Mouse (Mus musculus) small intestine, adult 2 months (tissue): ENCODE data around the gene Klhdc4. TPM values are rescaled to one million over a fixed set of nuclear protein-coding genes. Genes with fewer than 3 reads are reported as not detected.
A peak's percentile ranks its signal among the peaks of the same experiment; 100 is the strongest.

Experiments used
- H3K27ac ChIP-seq: fragments of 200-500 bp; 2 replicates; pipeline ENCODE4 v1.5.1; 2012; ENCODE audit warnings: low read depth, low read length, control low read depth, inconsistent platforms; ENCODE audit not compliant: insufficient read depth
- H3K27me3 ChIP-seq: fragments of 200-500 bp; 2 replicates; pipeline ENCODE4 v1.6.1; 2012; ENCODE audit warnings: mild to moderate bottlenecking, moderate library complexity, low read length, inconsistent platforms; ENCODE audit not compliant: control insufficient read depth, insufficient read depth
- H3K36me3 ChIP-seq: fragments of 200-500 bp; 2 replicates; pipeline ENCODE4 v1.6.1; 2012; ENCODE audit warnings: mild to moderate bottlenecking, low read length, control low read depth, inconsistent platforms; ENCODE audit not compliant: control insufficient read depth, insufficient read depth
- H3K4me1 ChIP-seq: fragments of 200-500 bp; 2 replicates; pipeline ENCODE4 v1.6.1; 2012; ENCODE audit warnings: low read length, inconsistent platforms, mixed read lengths; ENCODE audit not compliant: control insufficient read depth, insufficient read depth, insufficient read length
- H3K4me3 ChIP-seq: fragments of 200-500 bp; 2 replicates; pipeline ENCODE4 v1.5.1; 2012; ENCODE audit warnings: low read depth, mild to moderate bottlenecking, control low read depth, inconsistent platforms, low read length, moderate library complexity
- CTCF ChIP-seq: fragments of 200-500 bp; IDR thresholded peaks from 2 replicates; pipeline ENCODE4 v1.5.1; 2012; ENCODE audit warnings: low read depth, mild to moderate bottlenecking, control low read depth, inconsistent platforms, low read length, moderate library complexity, mixed read lengths; ENCODE audit not compliant: insufficient replicate concordance, insufficient read length; ENCODE audit errors: extremely low read depth
- POLR2A ChIP-seq: fragments of 200-500 bp; IDR thresholded peaks from 2 replicates; pipeline ENCODE4 v1.6.1; 2012; ENCODE audit warnings: low read depth, mild to moderate bottlenecking, control low read depth, inconsistent platforms, low read length, moderate library complexity
- WGBS: fragments of 180-500 bp; shearing (Covaris S2); methylation state at CpG from one replicate; pipeline ENCODE4 v1.1.7; 2018; 5-methylcytosine and 5-hydroxymethylcytosine counted together
- polyA plus RNA-seq: library from polyadenylated mRNA; depleted of rRNA; stranded (reverse); fragments of >200 nt; gene quantifications from 2 replicates; pipeline ENCODE4 v1.2.3, GENCODE M21; 2012; rRNA removed

The Klhdc4 gene
- 7.1 and 10.8 TPM in 2 replicates for polyA plus RNA-seq

- Histone ChIP-seq H3K4me3 (peak within 1 kb of the TSS; percentile 95), H3K36me3 (no peaks in the 10 kb centered on the region), H3K27me3 (no peaks in the 10 kb centered on the region), H3K4me1 (peaks cover 2% of the 10 kb centered on the region; the same call in 1 of the 2 replicates), H3K27ac (peak within 1 kb of the TSS; percentile 52)
- under 1% methylated on average over 67 of the region's 68 CpGs for WGBS
- TF ChIP-seq POLR2A (no peak), CTCF (no peak)
Measured at GRCm38 (mm10) chr8:121829048-121829776, at the start of gene Klhdc4. Klhdc4 (minus strand) TSS chr8:121829569.

DNA sequence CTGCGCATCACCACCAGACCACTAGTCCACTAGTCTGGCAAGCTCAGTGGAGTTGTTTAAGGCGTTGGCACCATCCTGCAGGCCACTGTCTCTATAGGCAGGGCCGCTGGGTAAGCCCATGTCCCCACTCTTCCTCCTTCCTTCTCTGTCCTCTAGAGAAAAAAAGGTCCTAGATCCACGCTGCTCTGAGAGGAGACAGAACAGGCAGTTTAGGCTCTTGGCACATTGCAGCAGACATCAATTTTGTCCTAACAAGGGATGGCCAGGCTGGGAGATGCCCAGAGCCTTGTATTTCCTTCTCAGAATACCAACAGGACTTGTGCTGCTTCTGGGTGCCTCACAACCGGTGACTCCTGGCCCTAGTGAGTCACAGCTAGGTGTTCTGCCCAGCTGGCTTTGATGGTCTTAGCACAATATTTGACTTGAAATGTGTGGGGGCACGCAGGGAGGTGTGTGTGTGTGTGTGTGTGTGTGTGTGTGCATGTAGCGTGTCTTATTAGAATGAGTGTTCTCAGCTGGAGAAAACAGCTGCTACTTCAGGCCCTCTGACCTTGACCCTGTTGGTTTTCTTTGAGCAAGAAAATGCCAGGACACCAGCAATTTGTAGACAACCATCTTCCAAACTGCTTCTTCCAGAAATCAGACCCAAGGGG lies 48.6 kb upstream of the Klhdc4 start:
- 68% methylated on average over 7 of the region's 7 CpGs for WGBS
- H3K27me3 ChIP-seq, result no peaks in the 10 kb centered on the region
- H3K4me1 ChIP-seq, result no peaks in the 10 kb centered on the region
- no peak overlapping the region for H3K4me3 ChIP-seq
- no peak overlapping the region for H3K27ac ChIP-seq
- no peak for TF ChIP-seq CTCF
- no peak for TF ChIP-seq POLR2A
- H3K36me3 ChIP-seq, result peaks cover 7% of the 10 kb centered on the region; the same call in 1 of the 2 replicates

- TF ChIP-seq CTCF (no peak), POLR2A (no peak)
- Histone ChIP-seq H3K27me3 (no peaks in the 10 kb centered on the region), H3K27ac (no peak overlapping the region), H3K4me3 (no peak overlapping the region), H3K4me1 (no peaks in the 10 kb centered on the region), H3K36me3 (0 out of 2 replicates have a peak, but pooled peaks cover under 1% of the 10 kb centered on the region)
- WGBS, result 25% methylated on average over 5 of the region's 5 CpGs
Measured at GRCm38 (mm10) chr8:121877212-121877611, 47.8 kb upstream of the Klhdc4 start.

DNA sequence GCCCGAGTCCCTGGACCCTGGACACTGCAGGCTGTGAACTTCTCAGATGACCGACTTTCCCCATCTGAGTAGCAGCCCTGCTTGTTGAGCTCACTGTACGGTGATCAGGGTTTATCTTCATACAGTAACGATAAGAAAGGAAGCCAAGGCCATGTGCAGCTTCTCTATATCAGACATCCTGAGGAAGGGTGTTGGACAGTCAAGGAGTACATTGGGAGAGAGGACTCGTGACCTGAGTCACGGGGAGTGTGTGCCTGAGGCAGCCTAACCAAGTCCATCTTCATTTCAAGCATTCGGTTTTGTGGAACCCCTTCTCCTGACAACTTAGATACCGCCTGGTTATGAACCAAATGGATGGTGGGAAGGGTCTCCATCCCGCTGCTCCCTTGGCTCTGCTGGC lies 46.1 kb upstream of the Klhdc4 start:
- H3K27ac ChIP-seq, result no peak overlapping the region
- H3K4me3 ChIP-seq, result no peak overlapping the region
- no peaks in the 10 kb centered on the region for H3K4me1 ChIP-seq
- H3K27me3 ChIP-seq, result no peaks in the 10 kb centered on the region
- no peaks in the 10 kb centered on the region for H3K36me3 ChIP-seq
- TF ChIP-seq CTCF (no peak), POLR2A (no peak)
- whole genome bisulfite sequencing, result 76% methylated on average over 9 of the region's 9 CpGs

GRCm38 (mm10) chr8:121875045-121875444 lies 45.7 kb upstream of the Klhdc4 start:
- no peak for TF ChIP-seq CTCF
- no peak for TF ChIP-seq POLR2A
- Histone ChIP-seq H3K4me1 (no peaks in the 10 kb centered on the region), H3K27me3 (no peaks in the 10 kb centered on the region), H3K4me3 (no peak overlapping the region), H3K27ac (no peak overlapping the region), H3K36me3 (no peaks in the 10 kb centered on the region)
- 78% methylated on average over 3 of the region's 3 CpGs for WGBS

DNA sequence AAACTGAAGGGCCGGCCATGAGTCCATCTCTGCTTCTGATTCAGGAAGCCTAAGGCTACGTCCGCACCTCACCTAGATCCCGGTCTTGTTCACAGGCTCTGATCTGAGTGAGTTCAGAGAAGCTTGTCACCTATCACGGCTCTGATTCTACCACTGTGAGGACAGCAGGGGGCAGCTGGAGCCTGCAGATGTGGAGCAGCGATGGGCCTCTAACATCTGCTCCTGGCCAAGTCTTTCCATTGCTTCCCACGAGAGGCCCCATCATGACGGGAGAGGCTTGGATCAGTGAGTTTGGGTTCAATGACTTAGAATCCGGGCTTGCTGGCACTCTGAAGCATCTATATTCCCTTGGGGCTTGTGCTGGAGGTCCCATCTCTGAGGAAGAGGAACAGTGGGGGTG lies 44.7 kb upstream of the Klhdc4 start:
- Histone ChIP-seq H3K36me3 (no peaks in the 10 kb centered on the region), H3K27ac (no peak overlapping the region), H3K4me3 (no peak overlapping the region), H3K4me1 (no peaks in the 10 kb centered on the region), H3K27me3 (no peaks in the 10 kb centered on the region)
- 48% methylated on average over 9 of the region's 9 CpGs for WGBS
- TF ChIP-seq CTCF, result peak; percentile 68
- TF ChIP-seq POLR2A, result no peak

DNA sequence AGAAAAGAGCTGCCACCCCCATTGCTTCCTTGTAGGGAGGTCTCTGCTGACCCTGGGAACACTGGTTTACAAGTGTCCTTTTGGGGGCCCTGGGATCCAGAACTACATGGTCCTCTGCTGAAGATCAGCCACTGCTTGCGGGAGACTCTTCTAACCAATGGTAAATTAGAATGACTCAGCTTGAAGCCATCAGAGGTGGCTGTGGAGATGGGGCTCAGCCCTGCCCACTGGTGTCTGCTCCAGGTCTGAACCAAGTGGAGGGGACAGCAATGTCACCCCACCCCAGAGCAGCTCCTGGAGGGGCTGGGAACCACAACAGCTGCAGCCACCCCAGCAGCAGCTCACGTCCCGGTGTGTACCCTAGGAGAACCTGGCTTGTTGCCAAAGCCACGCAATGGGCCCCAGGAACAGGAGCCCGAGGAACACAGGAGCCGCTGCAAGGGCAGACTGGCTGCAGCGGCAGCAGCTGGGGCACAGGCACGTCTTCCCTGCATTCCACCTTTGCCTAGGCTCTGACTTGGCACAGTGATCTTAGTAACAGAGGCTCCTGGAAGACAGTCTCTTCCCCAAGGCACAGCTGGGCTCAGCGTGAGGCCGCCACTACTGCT lies 42.6 kb upstream of the Klhdc4 start:
- Histone ChIP-seq H3K4me3 (no peak overlapping the region), H3K27me3 (no peaks in the 10 kb centered on the region), H3K4me1 (no peaks in the 10 kb centered on the region), H3K27ac (no peak overlapping the region), H3K36me3 (no peaks in the 10 kb centered on the region)
- 10% methylated on average over 10 of the region's 10 CpGs for WGBS
- TF ChIP-seq CTCF (no peak), POLR2A (no peak)
